Mouse (Mus musculus): ENCODE data around the gene Tmem138. TPM values are rescaled to one million over a fixed set of nuclear protein-coding genes. Genes with fewer than 3 reads are reported as not detected.

Gene Tmem138
- polyA plus RNA-seq, 1 experiment from 2014 or later: 19.4 TPM

DNA sequence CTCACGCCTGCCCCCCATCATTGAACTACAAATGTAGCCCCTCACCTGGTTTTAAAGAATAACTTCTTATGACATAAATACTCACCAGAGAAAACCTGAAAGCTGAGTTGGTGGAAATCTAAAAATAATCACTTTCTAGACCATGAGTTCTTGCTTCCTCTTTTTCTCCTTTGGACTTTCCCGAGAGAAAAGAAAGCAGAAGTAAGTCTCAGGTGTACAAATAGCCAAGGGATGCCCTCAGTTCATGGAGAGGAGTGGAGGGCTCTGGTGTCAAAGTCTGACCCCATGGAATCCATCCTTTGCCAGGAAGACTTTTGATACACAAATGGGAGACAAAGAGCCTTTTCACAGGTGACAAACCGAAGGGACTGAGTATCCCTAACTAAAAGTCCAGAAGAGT, 3.6 kb upstream of the Tmem138 start:
- DNase-seq (ENCODE audit: low spot score) (no peak), ATAC-seq (no peak)
- H3K36me3 ChIP-seq (ENCODE audit: insufficient read depth, low read length): peaks cover 4% of the 10 kb centered on the region; the same call in 1 of the 2 replicates
- 83% methylated on average over 3 of the region's 3 CpGs for WGBS
- TF ChIP-seq CTCF (IDR thresholded peaks at IDR 0.05) (no peak), EP300 (IDR thresholded peaks at IDR 0.05) (no peak)
- H3K4me2 ChIP-seq (replicated peaks; ENCODE audit: low read depth, low read length): no peak overlapping the region
- H3K4me1 ChIP-seq (ENCODE audit: insufficient read depth, low read depth, low read length): 0 out of 2 replicates have a peak, but pooled peaks cover 2% of the 10 kb centered on the region
- no peak overlapping the region for H3K27ac ChIP-seq (ENCODE audit: low read length)
- H3K4me3 ChIP-seq (ENCODE audit: low read depth, low read length): no peak overlapping the region
- no peaks in the 10 kb centered on the region for H3K9me3 ChIP-seq (ENCODE audit: low read length)
- H3K9ac ChIP-seq (replicated peaks; ENCODE audit: low read depth): no peak overlapping the region
- no peaks in the 10 kb centered on the region for H3K27me3 ChIP-seq (replicated peaks; ENCODE audit: insufficient read depth, low read length)

DNA sequence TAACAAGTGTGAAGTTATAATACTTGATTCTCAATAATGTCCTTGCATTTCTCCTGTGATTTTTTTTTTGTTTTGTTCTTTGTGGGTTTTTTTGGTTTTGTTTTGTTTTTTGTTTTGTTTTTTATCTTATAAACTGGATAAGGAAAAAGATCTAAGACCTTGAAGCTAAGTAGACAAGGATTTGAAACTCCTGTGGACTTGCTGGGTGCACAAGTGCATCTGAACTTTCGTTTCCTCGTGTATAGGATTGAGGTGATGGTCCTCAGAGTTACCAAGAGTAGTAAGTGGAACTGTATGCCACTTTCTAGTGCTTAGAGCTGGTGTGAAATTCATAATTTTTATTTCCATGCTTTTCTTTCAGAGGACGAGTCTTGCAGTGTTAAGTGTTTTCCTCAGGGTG, 2.9 kb upstream of the Tmem138 start:
- H3K4me2 ChIP-seq (replicated peaks; ENCODE audit: low read depth, low read length): no peak overlapping the region
- H3K9me3 ChIP-seq (ENCODE audit: low read length): no peaks in the 10 kb centered on the region
- WGBS: 78% methylated on average over 3 of the region's 3 CpGs
- no peak overlapping the region for H3K27ac ChIP-seq (ENCODE audit: low read length)
- H3K27me3 ChIP-seq (replicated peaks; ENCODE audit: insufficient read depth, low read length): no peaks in the 10 kb centered on the region
- H3K4me1 ChIP-seq (ENCODE audit: insufficient read depth, low read depth, low read length): 0 out of 2 replicates have a peak, but pooled peaks cover 2% of the 10 kb centered on the region
- H3K4me3 ChIP-seq (ENCODE audit: low read depth, low read length): no peak overlapping the region
- ATAC-seq (no peak), DNase-seq (ENCODE audit: low spot score) (no peak)
- H3K9ac ChIP-seq (replicated peaks; ENCODE audit: low read depth): no peak overlapping the region
- TF ChIP-seq EP300 (IDR thresholded peaks at IDR 0.05) (no peak), CTCF (IDR thresholded peaks at IDR 0.05) (no peak)
- peaks cover 3% of the 10 kb centered on the region; the same call in 1 of the 2 replicates for H3K36me3 ChIP-seq (ENCODE audit: insufficient read depth, low read length)

DNA sequence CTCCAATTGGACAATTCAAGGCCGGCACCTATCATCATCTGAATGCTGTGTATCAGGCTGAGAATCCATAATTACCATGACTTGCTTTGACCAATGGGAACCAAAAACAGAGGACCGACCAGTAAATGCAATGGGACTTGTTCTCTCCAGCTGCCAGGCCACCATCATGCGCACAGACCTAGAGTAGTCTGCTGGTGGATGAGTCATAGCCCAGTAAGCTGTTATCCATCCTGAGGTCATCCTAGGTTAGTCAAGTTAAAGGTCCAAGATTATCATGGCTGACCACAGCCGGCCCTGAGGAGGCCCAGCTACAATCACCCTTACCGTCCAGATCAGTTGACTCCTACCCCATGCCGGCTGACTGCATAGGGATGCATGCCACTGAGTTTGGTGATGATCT, 7.5 kb downstream of the Tmem138 start:
- TF ChIP-seq CTCF (IDR thresholded peaks at IDR 0.05): no peak
- no peak for TF ChIP-seq EP300 (IDR thresholded peaks at IDR 0.05)
- Histone ChIP-seq H3K4me1 (ENCODE audit: insufficient read depth, low read depth, low read length) (no peaks in the 10 kb centered on the region), H3K9me3 (ENCODE audit: low read length) (no peaks in the 10 kb centered on the region), H3K4me2 (replicated peaks; ENCODE audit: low read depth, low read length) (no peak overlapping the region), H3K4me3 (ENCODE audit: low read depth, low read length) (no peak overlapping the region), H3K36me3 (ENCODE audit: insufficient read depth, low read length) (peaks cover 6% of the 10 kb centered on the region; the same call in 1 of the 2 replicates), H3K9ac (replicated peaks; ENCODE audit: low read depth) (no peak overlapping the region), H3K27ac (ENCODE audit: low read length) (no peak overlapping the region), H3K27me3 (replicated peaks; ENCODE audit: insufficient read depth, low read length) (no peaks in the 10 kb centered on the region)
- ATAC-seq (no peak), DNase-seq (ENCODE audit: low spot score) (no peak)
- 94% methylated on average over 6 of the region's 6 CpGs for WGBS

DNA sequence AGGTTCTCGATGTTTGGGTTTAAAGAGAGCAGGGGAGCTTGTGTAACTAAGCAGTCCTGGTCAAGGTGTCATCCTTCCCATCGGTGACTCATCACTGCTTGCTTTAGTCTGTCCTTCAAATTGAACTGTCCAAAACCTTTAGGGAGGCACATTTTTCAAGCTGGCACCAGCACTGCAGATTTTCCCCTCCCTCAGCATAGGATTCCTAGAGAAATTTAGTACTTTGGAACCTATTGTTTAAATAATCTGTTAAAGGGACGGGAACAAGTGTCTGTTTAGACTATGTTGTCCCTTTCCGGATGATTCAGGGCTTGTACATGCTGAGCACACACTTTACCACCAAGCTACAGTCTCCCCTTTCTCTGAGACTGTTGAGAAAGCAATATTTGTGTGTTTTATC, 11.9 kb downstream of the Tmem138 start:
- Histone ChIP-seq H3K36me3 (ENCODE audit: insufficient read depth, low read length) (no peaks in the 10 kb centered on the region), H3K4me2 (replicated peaks; ENCODE audit: low read depth, low read length) (no peak overlapping the region), H3K9ac (replicated peaks; ENCODE audit: low read depth) (no peak overlapping the region), H3K4me1 (ENCODE audit: insufficient read depth, low read depth, low read length) (no peaks in the 10 kb centered on the region), H3K27ac (ENCODE audit: low read length) (no peak overlapping the region), H3K4me3 (ENCODE audit: low read depth, low read length) (no peak overlapping the region), H3K9me3 (ENCODE audit: low read length) (no peaks in the 10 kb centered on the region), H3K27me3 (replicated peaks; ENCODE audit: insufficient read depth, low read length) (no peaks in the 10 kb centered on the region)
- DNase-seq (ENCODE audit: low spot score) (no peak), ATAC-seq (no peak)
- WGBS: 47% methylated on average over 4 of the region's 4 CpGs
- TF ChIP-seq CTCF (IDR thresholded peaks at IDR 0.05) (no peak), EP300 (IDR thresholded peaks at IDR 0.05) (no peak)

DNA sequence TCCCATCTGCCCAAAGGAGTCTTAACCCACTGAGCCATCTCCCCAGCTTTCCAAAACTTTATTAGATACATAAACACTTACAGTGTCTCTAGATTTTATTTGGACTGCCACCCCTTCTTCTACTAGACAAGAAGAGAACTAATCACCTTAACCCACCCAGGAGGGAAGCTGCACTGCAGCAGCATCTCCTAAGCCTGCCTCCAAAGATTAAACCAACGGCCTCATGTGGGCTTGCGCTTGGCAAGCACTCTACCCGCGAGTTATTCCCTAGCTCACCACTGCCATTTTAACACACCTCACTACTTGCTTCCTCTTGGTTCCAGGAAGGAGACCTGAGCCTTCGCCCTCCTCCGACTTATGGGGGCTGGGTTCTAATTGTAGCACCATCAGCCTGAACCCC, 12.9 kb downstream of the Tmem138 start:
- TF ChIP-seq CTCF (IDR thresholded peaks at IDR 0.05) (no peak), EP300 (IDR thresholded peaks at IDR 0.05) (no peak)
- H3K4me3 ChIP-seq (ENCODE audit: low read depth, low read length): no peak overlapping the region
- H3K4me2 ChIP-seq (replicated peaks; ENCODE audit: low read depth, low read length): no peak overlapping the region
- no peak overlapping the region for H3K27ac ChIP-seq (ENCODE audit: low read length)
- H3K4me1 ChIP-seq (ENCODE audit: insufficient read depth, low read depth, low read length): no peaks in the 10 kb centered on the region
- no peaks in the 10 kb centered on the region for H3K36me3 ChIP-seq (ENCODE audit: insufficient read depth, low read length)
- WGBS: 79% methylated on average over 6 of the region's 6 CpGs
- H3K27me3 ChIP-seq (replicated peaks; ENCODE audit: insufficient read depth, low read length): no peaks in the 10 kb centered on the region
- ATAC-seq (no peak), DNase-seq (ENCODE audit: low spot score) (no peak)
- no peaks in the 10 kb centered on the region for H3K9me3 ChIP-seq (ENCODE audit: low read length)
- no peak overlapping the region for H3K9ac ChIP-seq (replicated peaks; ENCODE audit: low read depth)

DNA sequence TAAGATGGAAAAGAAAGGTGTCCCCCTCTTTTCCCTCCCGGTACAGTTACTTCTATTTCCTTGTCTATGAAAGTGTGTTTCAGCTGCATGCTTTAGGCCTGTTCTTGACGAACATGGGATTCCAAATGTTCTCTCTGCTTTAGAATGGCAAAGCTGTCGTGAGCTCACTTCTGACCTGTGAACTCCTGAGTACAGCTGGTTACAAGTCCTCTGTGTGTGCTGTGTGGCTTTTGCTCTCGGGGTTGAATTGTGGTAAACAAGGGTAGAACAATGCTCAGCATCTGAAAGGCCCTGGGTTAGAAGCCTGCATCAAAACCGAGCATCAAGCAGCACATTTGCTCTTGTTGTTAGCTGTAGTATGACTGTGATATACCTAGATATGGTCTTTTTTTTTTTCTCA, 14.8 kb downstream of the Tmem138 start:
- Histone ChIP-seq H3K9me3 (ENCODE audit: low read length) (no peaks in the 10 kb centered on the region), H3K27me3 (replicated peaks; ENCODE audit: insufficient read depth, low read length) (no peaks in the 10 kb centered on the region), H3K36me3 (ENCODE audit: insufficient read depth, low read length) (no peaks in the 10 kb centered on the region), H3K4me3 (ENCODE audit: low read depth, low read length) (no peak overlapping the region), H3K4me1 (ENCODE audit: insufficient read depth, low read depth, low read length) (no peaks in the 10 kb centered on the region), H3K9ac (replicated peaks; ENCODE audit: low read depth) (no peak overlapping the region), H3K4me2 (replicated peaks; ENCODE audit: low read depth, low read length) (no peak overlapping the region), H3K27ac (ENCODE audit: low read length) (peak overlapping the region; percentile 83)
- DNase-seq (ENCODE audit: low spot score) (no peak), ATAC-seq (no peak)
- TF ChIP-seq EP300 (IDR thresholded peaks at IDR 0.05): no peak
- TF ChIP-seq CTCF (IDR thresholded peaks at IDR 0.05): no peak
- WGBS: 64% methylated on average over 5 of the region's 5 CpGs
